Mouse (Mus musculus) spleen, adult 18-20 months (tissue): ENCODE results near the gene 1700092M07Rik.

Source experiments
- DNase-seq, 2 experiments: peaks; one replicate each; pipeline ENCODE4 v3.0.0; 2022; ENCODE audit warnings: mixed read lengths in 2 of 2

The 1700092M07Rik gene

GRCm38 (mm10) chr19:8740603-8741002 lies at the start of gene 1700092M07Rik:
1700092M07Rik (plus strand) TSS chr19:8740718.
- peak in 1 of 2 experiments; percentile 26 for DNase-seq

- DNase-seq, result no peak
Measured at GRCm38 (mm10) chr19:8691871-8692539, 48.5 kb upstream of the 1700092M07Rik start.

GRCm38 (mm10) chr19:8692740-8693139 lies 47.8 kb upstream of the 1700092M07Rik start:
- no peak for DNase-seq

GRCm38 (mm10) chr19:8695330-8695729 lies 45.2 kb upstream of the 1700092M07Rik start:
- peak; percentile 40 to 67 for DNase-seq

GRCm38 (mm10) chr19:8699652-8700051 lies 40.9 kb upstream of the 1700092M07Rik start:
- no peak for DNase-seq

GRCm38 (mm10) chr19:8702458-8702857 lies 38.1 kb upstream of the 1700092M07Rik start:
- no peak for DNase-seq

- no peak for DNase-seq
Measured at GRCm38 (mm10) chr19:8703571-8703970, 36.9 kb upstream of the 1700092M07Rik start.

GRCm38 (mm10) chr19:8705026-8705708 lies 35.4 kb upstream of the 1700092M07Rik start:
- DNase-seq, result no peak

GRCm38 (mm10) chr19:8706132-8706667 lies 34.3 kb upstream of the 1700092M07Rik start:
- no peak for DNase-seq

GRCm38 (mm10) chr19:8706930-8707329 lies 33.6 kb upstream of the 1700092M07Rik start:
- DNase-seq, result no peak

- no peak for DNase-seq
Measured at GRCm38 (mm10) chr19:8708954-8709353, 31.6 kb upstream of the 1700092M07Rik start.

- DNase-seq, result no peak
Measured at GRCm38 (mm10) chr19:8710057-8710456, 30.5 kb upstream of the 1700092M07Rik start.

- no peak for DNase-seq
Measured at GRCm38 (mm10) chr19:8711506-8711905, 29.0 kb upstream of the 1700092M07Rik start.

- peak; percentile 26 to 37 for DNase-seq
Measured at GRCm38 (mm10) chr19:8711949-8712869, 28.3 kb upstream of the 1700092M07Rik start.

- DNase-seq, result peak; percentile 35 to 44
Measured at GRCm38 (mm10) chr19:8712870-8713305, 27.6 kb upstream of the 1700092M07Rik start.

- DNase-seq, result peak; percentile 90 to 96
Measured at GRCm38 (mm10) chr19:8713306-8713996, 27.1 kb upstream of the 1700092M07Rik start.

GRCm38 (mm10) chr19:8713997-8714652 lies 26.4 kb upstream of the 1700092M07Rik start:
- DNase-seq, result no peak

GRCm38 (mm10) chr19:8714653-8715481 lies 25.7 kb upstream of the 1700092M07Rik start:
- DNase-seq, result no peak

GRCm38 (mm10) chr19:8715868-8716766 lies 24.4 kb upstream of the 1700092M07Rik start:
- DNase-seq, result no peak
